Mouse (Mus musculus) neural tube, embryonic 14.5 days (tissue): Measurements from ENCODE around the gene Lrrc74a. TPM values are rescaled to one million over a fixed set of nuclear protein-coding genes. Genes with fewer than 3 reads are reported as not detected.

Source experiments
- ATAC-seq: fragments of 200-750 bp; cut with Nextera tagmentation; 2 replicates; pipeline ENCODE4 v1.8.0; 2017; ENCODE audit warnings: low read depth, mild to moderate bottlenecking, moderate TSS enrichment, moderate library complexity
- H3K27ac ChIP-seq: fragments of 300-500 bp; sonication (generic); 2 replicates; pipeline ENCODE4 v1.5.1; 2014; ENCODE audit warnings: low read depth, mild to moderate bottlenecking, control low read depth, low read length, moderate library complexity, mixed read lengths
- H3K27me3 ChIP-seq: fragments of 300-500 bp; sonication (generic); 2 replicates; pipeline ENCODE4 v1.6.1; 2014; ENCODE audit warnings: low read length; ENCODE audit not compliant: control insufficient read depth, insufficient read depth
- H3K36me3 ChIP-seq: fragments of 300-500 bp; sonication (generic); 2 replicates; pipeline ENCODE4 v1.6.1; 2014; ENCODE audit warnings: low read length, mixed read lengths; ENCODE audit not compliant: control insufficient read depth, insufficient read depth
- H3K4me1 ChIP-seq: fragments of 300-500 bp; sonication (generic); 2 replicates; pipeline ENCODE4 v1.6.1; 2014; ENCODE audit warnings: low read length; ENCODE audit not compliant: control insufficient read depth, insufficient read depth
- H3K4me2 ChIP-seq: fragments of 300-500 bp; sonication (generic); 2 replicates; pipeline ENCODE4 v1.6.1; 2014; ENCODE audit warnings: mild to moderate bottlenecking, low read depth, low read length, control low read depth
- H3K4me3 ChIP-seq: fragments of 300-500 bp; sonication (generic); 2 replicates; pipeline ENCODE4 v1.5.1; 2014; ENCODE audit warnings: low read depth, low read length, control low read depth, mixed read lengths
- H3K9ac ChIP-seq: fragments of 300-500 bp; sonication (generic); replicated peaks from 2 replicates; pipeline ENCODE4 v1.6.1; 2014; ENCODE audit warnings: low read depth, mild to moderate bottlenecking, control low read depth, low read length, mixed read lengths
- H3K9me3 ChIP-seq: fragments of 300-500 bp; sonication (generic); 2 replicates; pipeline ENCODE4 v1.6.1; 2016; ENCODE audit warnings: low read length; ENCODE audit not compliant: control insufficient read depth
- WGBS: fragments of 180-500 bp; shearing (Covaris S2); extraction: QIAGEN DNeasy Blood & Tissue Kit; methylation state at CpG from one replicate; pipeline ENCODE4 v1.1.7; 2014; 5-methylcytosine and 5-hydroxymethylcytosine counted together
- polyA plus RNA-seq: library from polyadenylated mRNA; unstranded; fragments of >200 nt; fragmentation: Nextera tagmentation; extraction: Ambion mirVana; gene quantifications from 2 replicates; pipeline ENCODE4 v1.2.1, GENCODE M21; 2014

Lrrc74a gene
- polyA plus RNA-seq, 1 experiment from 2014 or later = not detected

- Histone ChIP-seq H3K27me3 (no peaks in the 10 kb centered on the region), H3K4me2 (no peak overlapping the region), H3K27ac (no peak overlapping the region), H3K9me3 (no peaks in the 10 kb centered on the region), H3K36me3 (no peaks in the 10 kb centered on the region), H3K4me1 (no peaks in the 10 kb centered on the region), H3K4me3 (no peak overlapping the region), H3K9ac (no peak overlapping the region)
- WGBS = 83% methylated on average over 6 of the region's 6 CpGs
- no peak for ATAC-seq
These were observed 29.9 kb downstream of the Lrrc74a start for GRCm38 (mm10) chr12:86764060-86764459.

GRCm38 (mm10) chr12:86766467-86766866, 32.3 kb downstream of the Lrrc74a start:
- no peaks in the 10 kb centered on the region for H3K27me3 ChIP-seq
- H3K9me3 ChIP-seq = no peaks in the 10 kb centered on the region
- WGBS = 90% methylated on average over 8 of the region's 8 CpGs

GRCm38 (mm10) chr12:86767868-86768631, 33.9 kb downstream of the Lrrc74a start:
- 35% methylated on average over 20 of the region's 20 CpGs for WGBS
- no peak overlapping the region for H3K9ac ChIP-seq
- no peaks in the 10 kb centered on the region for H3K36me3 ChIP-seq
- H3K4me1 ChIP-seq = 0 out of 2 replicates have a peak, but pooled peaks cover 5% of the 10 kb centered on the region
- no peaks in the 10 kb centered on the region for H3K27me3 ChIP-seq
- H3K4me3 ChIP-seq = no peak overlapping the region
- no peak for ATAC-seq
- no peak overlapping the region for H3K27ac ChIP-seq
- H3K9me3 ChIP-seq = no peaks in the 10 kb centered on the region
- no peak overlapping the region for H3K4me2 ChIP-seq

More at GRCm38 (mm10) chr12:86766467-86766866, 32.3 kb downstream of the Lrrc74a start:
- H3K36me3 ChIP-seq = no peaks in the 10 kb centered on the region
- H3K4me2 ChIP-seq = no peak overlapping the region
- no peak overlapping the region for H3K4me3 ChIP-seq
- H3K9ac ChIP-seq = no peak overlapping the region
- no peak for ATAC-seq
- 0 out of 2 replicates have a peak, but pooled peaks cover 5% of the 10 kb centered on the region for H3K4me1 ChIP-seq
- H3K27ac ChIP-seq = no peak overlapping the region

GRCm38 (mm10) chr12:86768986-86769580, 34.9 kb downstream of the Lrrc74a start:
- no peaks in the 10 kb centered on the region for H3K9me3 ChIP-seq
- H3K4me3 ChIP-seq = no peak overlapping the region
- H3K4me1 ChIP-seq = 0 out of 2 replicates have a peak, but pooled peaks cover 5% of the 10 kb centered on the region
- H3K9ac ChIP-seq = no peak overlapping the region
- no peaks in the 10 kb centered on the region for H3K27me3 ChIP-seq
- H3K36me3 ChIP-seq = no peaks in the 10 kb centered on the region
- ATAC-seq = no peak
- H3K4me2 ChIP-seq = no peak overlapping the region
- H3K27ac ChIP-seq = no peak overlapping the region
- 32% methylated on average over 4 of the region's 4 CpGs for WGBS

DNA sequence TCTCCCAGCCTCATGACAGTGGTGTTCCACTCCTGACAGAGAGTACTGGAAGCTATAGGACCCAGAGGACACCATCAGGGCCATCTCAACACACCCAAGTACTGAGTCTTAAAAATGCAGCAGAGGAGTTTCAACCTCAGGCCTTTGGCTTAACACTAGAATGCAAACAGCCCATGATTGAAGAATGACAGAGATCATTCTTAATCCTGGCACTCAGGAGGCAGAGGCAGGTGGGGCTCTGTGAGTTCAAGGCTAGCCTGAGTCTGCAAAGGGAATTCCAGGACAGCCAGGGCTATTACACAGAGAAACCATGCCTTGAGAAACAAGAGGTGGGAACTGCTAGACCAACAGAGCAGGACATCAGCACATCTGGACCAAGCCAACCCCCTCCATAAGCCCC, 35.6 kb downstream of the Lrrc74a start:
- H3K4me3 ChIP-seq = no peak overlapping the region
- 0 out of 2 replicates have a peak, but pooled peaks cover 5% of the 10 kb centered on the region for H3K4me1 ChIP-seq
- H3K9ac ChIP-seq = no peak overlapping the region
- no peaks in the 10 kb centered on the region for H3K36me3 ChIP-seq
- no peak for ATAC-seq
- H3K27me3 ChIP-seq = no peaks in the 10 kb centered on the region
- 0 out of 2 replicates have a peak overlapping the region, but pooled peaks have one; percentile 8 for H3K27ac ChIP-seq
- no peak overlapping the region for H3K4me2 ChIP-seq
- H3K9me3 ChIP-seq = no peaks in the 10 kb centered on the region

DNA sequence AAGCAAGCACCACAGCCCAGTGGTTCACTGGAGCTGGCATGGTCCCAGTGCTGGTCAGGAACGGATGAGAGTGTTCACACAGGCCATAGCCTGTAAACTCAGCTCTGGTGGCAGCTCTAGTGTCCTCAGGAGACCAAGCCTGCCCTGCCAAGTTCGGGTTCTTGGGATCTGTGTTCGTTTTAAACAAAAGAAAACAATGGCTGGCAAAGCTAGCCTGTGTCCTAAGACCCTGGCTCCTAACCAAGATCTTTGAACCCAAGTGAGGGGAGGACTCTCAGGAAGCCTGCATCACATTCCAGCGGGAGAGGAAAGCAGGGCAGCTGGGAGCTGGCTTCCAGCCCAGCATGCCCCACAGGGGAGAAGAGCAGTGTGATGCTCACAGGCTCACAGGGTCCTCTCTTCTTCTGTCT, 36.1 kb downstream of the Lrrc74a start:
- H3K4me1 ChIP-seq = 0 out of 2 replicates have a peak, but pooled peaks cover 5% of the 10 kb centered on the region
- no peaks in the 10 kb centered on the region for H3K36me3 ChIP-seq
- no peak overlapping the region for H3K9ac ChIP-seq
- no peak overlapping the region for H3K4me3 ChIP-seq
- no peak overlapping the region for H3K4me2 ChIP-seq
- no peak for ATAC-seq
- no peaks in the 10 kb centered on the region for H3K9me3 ChIP-seq
- H3K27me3 ChIP-seq = no peaks in the 10 kb centered on the region
- 0 out of 2 replicates have a peak overlapping the region, but pooled peaks have one; percentile 8 for H3K27ac ChIP-seq
- 21% methylated on average over 4 of the region's 4 CpGs for WGBS

DNA sequence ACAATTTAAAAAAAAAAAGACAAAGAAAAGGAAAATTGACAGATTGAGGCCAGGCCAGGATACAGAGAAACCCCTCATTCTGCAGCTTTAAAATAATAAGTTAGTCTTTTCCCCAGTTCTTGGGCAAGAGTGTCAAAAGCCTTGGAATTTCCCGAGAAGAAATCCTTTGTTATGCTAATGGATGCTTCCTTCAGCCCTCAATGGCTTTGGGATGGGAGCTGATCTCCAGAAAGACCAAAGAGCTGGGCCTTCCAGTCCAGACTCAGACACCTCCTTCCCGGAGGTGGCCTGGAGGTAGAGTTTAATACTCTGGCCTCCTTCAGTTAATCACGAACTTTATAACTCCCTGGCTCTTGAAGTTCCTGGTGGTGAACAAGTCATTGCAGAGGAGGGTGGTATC, 36.8 kb downstream of the Lrrc74a start:
- Histone ChIP-seq H3K4me1 (0 out of 2 replicates have a peak, but pooled peaks cover 5% of the 10 kb centered on the region), H3K9me3 (no peaks in the 10 kb centered on the region), H3K36me3 (no peaks in the 10 kb centered on the region), H3K9ac (no peak overlapping the region), H3K27ac (no peak overlapping the region), H3K4me3 (no peak overlapping the region), H3K4me2 (no peak overlapping the region), H3K27me3 (no peaks in the 10 kb centered on the region)
- WGBS = 7% methylated on average over 3 of the region's 3 CpGs
- no peak for ATAC-seq

DNA sequence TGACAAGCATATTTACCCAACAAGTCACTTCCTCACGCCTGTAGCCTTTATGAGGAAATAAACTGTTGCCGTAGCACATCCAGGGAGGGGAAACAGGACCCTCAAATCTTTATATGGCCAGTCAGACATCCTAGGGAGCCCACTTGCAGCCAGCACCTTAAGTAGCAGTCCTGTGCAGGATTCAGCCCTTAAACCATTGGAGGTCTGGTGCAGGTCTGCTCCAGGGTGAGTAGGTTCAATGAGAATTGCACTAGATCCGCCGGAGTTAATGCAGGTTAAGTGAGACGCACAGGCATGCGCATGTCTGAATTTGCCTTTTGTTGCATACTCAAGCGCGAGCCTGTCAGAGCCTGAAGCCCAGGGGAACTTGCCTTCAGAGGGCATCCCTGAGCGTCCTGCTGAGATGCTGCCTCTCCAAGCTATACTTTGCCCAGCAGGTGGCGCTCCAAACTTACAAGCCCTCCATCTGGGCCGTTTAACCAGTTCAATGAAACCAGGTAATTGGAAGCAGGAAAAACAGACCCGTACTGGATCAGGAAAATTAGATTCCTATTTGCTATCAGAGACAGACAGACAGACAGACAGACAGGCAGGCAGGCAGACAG, 37.8 kb downstream of the Lrrc74a start:
- Histone ChIP-seq H3K9ac (no peak overlapping the region; the same call in 1 of the 2 replicates), H3K4me2 (no peak overlapping the region)
- 12% methylated on average over 12 of the region's 12 CpGs for WGBS

DNA sequence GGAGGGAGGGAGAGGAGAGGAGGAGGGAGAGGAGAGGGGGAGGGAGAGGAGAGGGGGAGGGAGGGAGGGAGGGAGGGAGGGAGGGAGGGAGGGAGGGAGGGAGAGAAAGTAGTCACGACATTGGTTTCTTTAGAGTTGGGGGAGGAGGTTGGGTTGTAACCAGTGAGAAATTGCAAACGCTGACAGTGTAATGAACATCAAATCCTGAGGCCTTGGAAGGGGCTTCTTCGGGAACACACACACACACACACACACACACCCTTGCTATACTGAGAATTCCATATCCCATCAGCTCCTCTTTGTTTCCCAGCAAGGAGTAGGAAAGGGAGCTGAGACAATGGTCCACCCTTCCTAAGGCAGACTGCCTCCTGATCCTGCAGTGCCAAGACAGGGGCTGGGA, 38.4 kb downstream of the Lrrc74a start:
- 0 out of 2 replicates have a peak, but pooled peaks cover 5% of the 10 kb centered on the region for H3K4me1 ChIP-seq
- H3K9ac ChIP-seq = no peak overlapping the region
- H3K27ac ChIP-seq = no peak overlapping the region
- no peaks in the 10 kb centered on the region for H3K27me3 ChIP-seq
- no peak overlapping the region for H3K4me3 ChIP-seq
- H3K36me3 ChIP-seq = no peaks in the 10 kb centered on the region
- H3K9me3 ChIP-seq = no peaks in the 10 kb centered on the region
- no peak for ATAC-seq
- H3K4me2 ChIP-seq = no peak overlapping the region
- WGBS = 42% methylated on average over 3 of the region's 3 CpGs

More for the DNA sequence above, 37.8 kb downstream of the Lrrc74a start:
- H3K27ac ChIP-seq = peak overlapping the region; percentile 55; the same call in 1 of the 2 replicates
- H3K36me3 ChIP-seq = no peaks in the 10 kb centered on the region
- H3K4me1 ChIP-seq = 0 out of 2 replicates have a peak, but pooled peaks cover 5% of the 10 kb centered on the region
- H3K27me3 ChIP-seq = no peaks in the 10 kb centered on the region
- no peaks in the 10 kb centered on the region for H3K9me3 ChIP-seq
- no peak overlapping the region for H3K4me3 ChIP-seq
- ATAC-seq = peak; percentile 71; the same call in 1 of the 2 replicates
